Mouse (Mus musculus): ENCODE results near the gene Tapt1. TPM values are rescaled to one million over a fixed set of nuclear protein-coding genes. Genes with fewer than 3 reads are reported as not detected.

Gene Tapt1
- total RNA-seq, 2 experiments from 2014 or later, result 45.8 to 48.3 TPM

- DNase-seq (ENCODE audit: low spot score in 2 of 2), result no peak
These were observed 11.8 kb upstream of the Tapt1 start for GRCm38 (mm10) chr5:44238201-44238600.

GRCm38 (mm10) chr5:44234606-44235005 is 8.2 kb upstream of the Tapt1 start:
- no peak for DNase-seq (ENCODE audit: low spot score in 2 of 2)

- no peak for DNase-seq (ENCODE audit: low spot score in 2 of 2)
These were observed 7.5 kb upstream of the Tapt1 start for GRCm38 (mm10) chr5:44233933-44234332.

- no peak for DNase-seq (ENCODE audit: low spot score in 2 of 2)
These were observed 2.3 kb upstream of the Tapt1 start for GRCm38 (mm10) chr5:44228756-44229155.

- no peak for DNase-seq (ENCODE audit: low spot score in 2 of 2)
These were observed 1.9 kb upstream of the Tapt1 start for GRCm38 (mm10) chr5:44228323-44228722.

GRCm38 (mm10) chr5:44227462-44227840 is 1.0 kb upstream of the Tapt1 start:
- DNase-seq (ENCODE audit: low spot score in 2 of 2), result no peak

- peak; percentile 9 to 25 for DNase-seq (ENCODE audit: low spot score in 2 of 2)
These were observed 410 bp downstream of the Tapt1 start for GRCm38 (mm10) chr5:44225911-44226520.

- no peak for DNase-seq (ENCODE audit: low spot score in 2 of 2)
These were observed 1.4 kb downstream of the Tapt1 start for GRCm38 (mm10) chr5:44224916-44225600.

- DNase-seq (ENCODE audit: low spot score in 2 of 2), result peak in 1 of 2 experiments; percentile 16
These were observed 2.2 kb downstream of the Tapt1 start for GRCm38 (mm10) chr5:44224251-44224650.

- no peak for DNase-seq (ENCODE audit: low spot score in 2 of 2)
These were observed 3.0 kb downstream of the Tapt1 start for GRCm38 (mm10) chr5:44223341-44223881.

GRCm38 (mm10) chr5:44220430-44220829 is 6.0 kb downstream of the Tapt1 start:
- DNase-seq (ENCODE audit: low spot score in 2 of 2), result no peak

- no peak for DNase-seq (ENCODE audit: low spot score in 2 of 2)
These were observed 6.6 kb downstream of the Tapt1 start for GRCm38 (mm10) chr5:44219871-44220270.

- DNase-seq (ENCODE audit: low spot score in 2 of 2), result no peak
These were observed 7.9 kb downstream of the Tapt1 start for GRCm38 (mm10) chr5:44218483-44218882.

- DNase-seq (ENCODE audit: low spot score in 2 of 2), result no peak
These were observed 8.8 kb downstream of the Tapt1 start for GRCm38 (mm10) chr5:44217685-44218041.

- no peak for DNase-seq (ENCODE audit: low spot score in 2 of 2)
These were observed 9.3 kb downstream of the Tapt1 start for GRCm38 (mm10) chr5:44217041-44217684.

GRCm38 (mm10) chr5:44215118-44215517 is 11.3 kb downstream of the Tapt1 start:
- no peak for DNase-seq (ENCODE audit: low spot score in 2 of 2)

- no peak for DNase-seq (ENCODE audit: low spot score in 2 of 2)
These were observed 12.4 kb downstream of the Tapt1 start for GRCm38 (mm10) chr5:44214025-44214424.

- no peak for DNase-seq (ENCODE audit: low spot score in 2 of 2)
These were observed 13.0 kb downstream of the Tapt1 start for GRCm38 (mm10) chr5:44213391-44213790.

- no peak for DNase-seq (ENCODE audit: low spot score in 2 of 2)
These were observed 14.5 kb downstream of the Tapt1 start for GRCm38 (mm10) chr5:44211818-44212465.

GRCm38 (mm10) chr5:44207286-44207685 is 19.1 kb downstream of the Tapt1 start:
- no peak for DNase-seq (ENCODE audit: low spot score in 2 of 2)

GRCm38 (mm10) chr5:44206651-44207050 is 19.8 kb downstream of the Tapt1 start:
- DNase-seq (ENCODE audit: low spot score in 2 of 2), result no peak

- DNase-seq (ENCODE audit: low spot score in 2 of 2), result no peak
These were observed 23.0 kb downstream of the Tapt1 start for GRCm38 (mm10) chr5:44203410-44203809.

Measured in adrenal gland, postnatal 4 days (tissue).